Mouse (Mus musculus) MEL (cell line): ENCODE results near the gene Podxl. TPM values are rescaled to one million over a fixed set of nuclear protein-coding genes. Genes with fewer than 3 reads are reported as not detected.

Experiments used
- DNase-seq: peaks from one replicate; pipeline ENCODE4 v3.0.0; 2011; ENCODE audit warnings: low read depth, low spot score
- H3K27ac ChIP-seq: 2 replicates; pipeline ENCODE4 v1.5.1; 2012; ENCODE audit warnings: low read depth, mild to moderate bottlenecking, control low read depth, low read length, moderate library complexity; ENCODE audit not compliant: control insufficient read depth
- H3K27me3 ChIP-seq, 2 experiments: fragments of 150-350 bp in 1 of 2; sonication (generic) in 1 of 2; 2 replicates each; pipeline ENCODE4 v1.6.1; 2012; ENCODE audit warnings: low read length in 2 of 2, mild to moderate bottlenecking in 2 of 2, improper control_type of control experiment in 1 of 2, moderate library complexity in 1 of 2; ENCODE audit not compliant: insufficient read depth in 2 of 2, control insufficient read depth in 1 of 2
- H3K36me3 ChIP-seq, 2 experiments: 2 replicates each; pipeline ENCODE4 v1.6.1; 2012 to 2014; ENCODE audit warnings: low read length in 2 of 2, improper control_type of control experiment in 1 of 2, inconsistent platforms in 1 of 2, mild to moderate bottlenecking in 1 of 2; ENCODE audit not compliant: insufficient read depth in 2 of 2, control insufficient read depth in 1 of 2
- H3K4me1 ChIP-seq, 2 experiments: fragments of 150-350 bp in 1 of 2; sonication (generic) in 1 of 2; 2 replicates each; pipeline ENCODE4 v1.6.1; 2012; ENCODE audit warnings: low read length in 2 of 2, improper control_type of control experiment in 1 of 2, mild to moderate bottlenecking in 1 of 2; ENCODE audit not compliant: insufficient read depth in 2 of 2, control insufficient read depth in 1 of 2
- H3K4me3 ChIP-seq, 2 experiments: fragments of 150-350 bp in 1 of 2; sonication (generic) in 1 of 2; 2 replicates each; pipeline ENCODE4 v1.5.1; 2012; ENCODE audit warnings: low read depth in 2 of 2, low read length in 2 of 2, mild to moderate bottlenecking in 2 of 2, moderate library complexity in 2 of 2, control low read depth in 1 of 2, improper control_type of control experiment in 1 of 2; ENCODE audit not compliant: control insufficient read depth in 1 of 2, insufficient read depth in 1 of 2
- H3K79me2 ChIP-seq: 2 replicates; pipeline ENCODE4 v1.6.1; 2012; ENCODE audit warnings: mild to moderate bottlenecking, low read length, moderate library complexity; ENCODE audit not compliant: control insufficient read depth, poor library complexity, insufficient read depth
- H3K9ac ChIP-seq: 2 replicates; pipeline ENCODE4 v1.6.1; 2012; ENCODE audit warnings: low read depth, mild to moderate bottlenecking, control low read depth, low read length, moderate library complexity; ENCODE audit not compliant: control insufficient read depth, poor library complexity, severe bottlenecking
- H3K9me3 ChIP-seq: fragments of 150-350 bp; sonication (generic); replicated peaks from 2 replicates; pipeline ENCODE4 v1.6.1; 2012; ENCODE audit warnings: mild to moderate bottlenecking, low read length, improper control_type of control experiment, moderate library complexity; ENCODE audit not compliant: insufficient read depth
- E2F4 ChIP-seq: IDR thresholded peaks from 2 replicates; pipeline ENCODE4 v1.6.1; 2011; ENCODE audit warnings: low read depth, low read length, improper control_type of control experiment, borderline replicate concordance
- ELF1 ChIP-seq: IDR thresholded peaks from 2 replicates; pipeline ENCODE4 v1.6.1; 2014; ENCODE audit warnings: low read depth, mild to moderate bottlenecking, inconsistent platforms, low read length, improper control_type of control experiment, moderate library complexity
- EP300 ChIP-seq, 2 experiments: IDR thresholded peaks; 2 replicates each; pipeline ENCODE4 v1.6.1; 2011; ENCODE audit warnings: improper control_type of control experiment in 2 of 2, low read length in 2 of 2, low read depth in 1 of 2, mild to moderate bottlenecking in 1 of 2
- GABPA ChIP-seq: IDR thresholded peaks from 2 replicates; pipeline ENCODE4 v1.6.1; 2012; ENCODE audit warnings: low read depth, mild to moderate bottlenecking, inconsistent platforms, low read length, improper control_type of control experiment, moderate library complexity
- KAT2A ChIP-seq: conservative IDR thresholded peaks from 2 replicates; pipeline ENCODE4 v1.6.1; 2012; ENCODE audit warnings: low read depth, low read length, improper control_type of control experiment, inconsistent platforms
- MAX ChIP-seq: IDR thresholded peaks from 2 replicates; pipeline ENCODE4 v1.6.1; 2011; ENCODE audit warnings: low read length, improper control_type of control experiment
- MAZ ChIP-seq: IDR thresholded peaks from 2 replicates; pipeline ENCODE4 v1.6.1; 2012; ENCODE audit warnings: low read depth, mild to moderate bottlenecking, inconsistent platforms, low read length, improper control_type of control experiment
- MEF2A ChIP-seq: IDR thresholded peaks from 2 replicates; pipeline ENCODE4 v1.6.1; 2014; ENCODE audit warnings: low read depth, mild to moderate bottlenecking, inconsistent platforms, low read length, improper control_type of control experiment; ENCODE audit not compliant: poor library complexity, insufficient replicate concordance, severe bottlenecking; ENCODE audit errors: extremely low read depth
- MXI1 ChIP-seq: IDR thresholded peaks from 2 replicates; pipeline ENCODE4 v1.6.1; 2011; ENCODE audit warnings: mild to moderate bottlenecking, low read depth, low read length, improper control_type of control experiment
- MYB ChIP-seq: IDR thresholded peaks from 2 replicates; pipeline ENCODE4 v1.6.1; 2011; ENCODE audit warnings: mild to moderate bottlenecking, low read depth, low read length, improper control_type of control experiment
- MYC ChIP-seq: IDR thresholded peaks from 2 replicates; pipeline ENCODE4 v1.6.1; 2011; ENCODE audit warnings: low read depth, mild to moderate bottlenecking, low read length, improper control_type of control experiment, moderate library complexity
- POLR2A ChIP-seq, 2 experiments: IDR thresholded peaks; 2 replicates each; pipeline ENCODE4 v1.6.1; 2011 to 2012; ENCODE audit warnings: low read length in 2 of 2, mild to moderate bottlenecking in 2 of 2, control low read depth in 1 of 2, improper control_type of control experiment in 1 of 2, low read depth in 1 of 2, moderate library complexity in 1 of 2; ENCODE audit not compliant: control insufficient read depth in 1 of 2, insufficient read depth in 1 of 2, poor library complexity in 1 of 2
- POLR2AphosphoS2 ChIP-seq: IDR thresholded peaks from 2 replicates; pipeline ENCODE4 v1.6.1; 2011; ENCODE audit warnings: low read length, improper control_type of control experiment
- RAD21 ChIP-seq: IDR thresholded peaks from 2 replicates; pipeline ENCODE4 v1.6.1; 2011; ENCODE audit warnings: mild to moderate bottlenecking, low read depth, low read length, improper control_type of control experiment
- USF1 ChIP-seq: IDR thresholded peaks from 2 replicates; pipeline ENCODE4 v1.6.1; 2014; ENCODE audit warnings: low read depth, mild to moderate bottlenecking, inconsistent platforms, low read length, improper control_type of control experiment, moderate library complexity
- ZC3H11A ChIP-seq: IDR thresholded peaks from 2 replicates; pipeline ENCODE4 v1.6.1; 2012; ENCODE audit warnings: low read depth, mild to moderate bottlenecking, inconsistent platforms, low read length, improper control_type of control experiment
- ZMIZ1 ChIP-seq: IDR thresholded peaks from 2 replicates; pipeline ENCODE4 v1.6.1; 2012; ENCODE audit warnings: low read depth, mild to moderate bottlenecking, inconsistent platforms, low read length, improper control_type of control experiment, moderate library complexity
- ZNF384 ChIP-seq: IDR thresholded peaks from 2 replicates; pipeline ENCODE4 v1.6.1; 2012; ENCODE audit warnings: low read depth, mild to moderate bottlenecking, inconsistent platforms, low read length, improper control_type of control experiment
- polyA plus RNA-seq, 2 experiments: library from polyadenylated mRNA; stranded (reverse) in 1 of 2; unstranded in 1 of 2; fragments of >175 nt in 1 of 2; fragments of >200 nt in 1 of 2; gene quantifications; 2 replicates each; pipeline versions ENCODE4 v1.2.1 to v1.2.4; 2012; ENCODE audit warnings: low replicate concordance in 2 of 2, low read depth in 1 of 2; ENCODE audit not compliant: insufficient read length in 2 of 2, insufficient read depth in 1 of 2, missing spikeins in 1 of 2
- total RNA-seq: library from RNA; depleted of rRNA; stranded (reverse); fragments of 300-350 nt; gene quantifications from 2 replicates; pipeline ENCODE4 v1.2.3, GENCODE M21; 2012

Gene Podxl
- total and polyA plus RNA-seq, 3 experiments: 19.1 to 40.8 TPM; not detected in 1

- Histone ChIP-seq H3K27me3 (no peaks in the 10 kb centered on the region), H3K4me1 (no peaks in the 10 kb centered on the region), H3K9me3 (no peaks in the 10 kb centered on the region), H3K9ac (no peak overlapping the region), H3K4me3 (no peak overlapping the region), H3K27ac (no peak overlapping the region), H3K79me2 (no peaks in the 10 kb centered on the region), H3K36me3 (peaks cover 0 to 40% of the 10 kb centered on the region in 2 experiments; a peak in 2 of 4 replicates)
- TF ChIP-seq MEF2A (no peak), ELF1 (no peak), KAT2A (no peak), ZNF384 (no peak), MAX (no peak), MAZ (no peak), RAD21 (no peak), ZC3H11A (no peak), MXI1 (no peak), POLR2A (IDR thresholded peaks at IDR 0.05; ENCODE audit: control insufficient read depth in 1 of 2, insufficient read depth in 1 of 2, low read depth in 1 of 2, low read length in 2 of 2, poor library complexity in 1 of 2) (no peak), POLR2AphosphoS2 (no peak), GABPA (no peak), EP300 (IDR thresholded peaks at IDR 0.05; ENCODE audit: low read depth in 1 of 2, low read length in 2 of 2) (no peak)
- no peak for DNase-seq
Observed at GRCm38 (mm10) chr6:31500260-31500659, 63.5 kb downstream of the Podxl start.

- TF ChIP-seq ELF1: no peak
- no peak for TF ChIP-seq USF1
- Histone ChIP-seq H3K27ac (no peak overlapping the region), H3K79me2 (no peaks in the 10 kb centered on the region), H3K36me3 (peaks cover 0 to 42% of the 10 kb centered on the region in 2 experiments; a peak in 2 of 4 replicates), H3K4me3 (no peak overlapping the region), H3K27me3 (no peaks in the 10 kb centered on the region), H3K4me1 (no peaks in the 10 kb centered on the region), H3K9ac (no peak overlapping the region), H3K9me3 (no peaks in the 10 kb centered on the region)
- DNase-seq: no peak
Observed at GRCm38 (mm10) chr6:31499836-31500235, 63.9 kb downstream of the Podxl start.

- DNase-seq: no peak
- H3K4me1 ChIP-seq: no peaks in the 10 kb centered on the region
- no peak overlapping the region for H3K9ac ChIP-seq
- no peaks in the 10 kb centered on the region for H3K9me3 ChIP-seq
- H3K36me3 ChIP-seq: peaks cover 0 to 36% of the 10 kb centered on the region in 2 experiments; a peak in 2 of 4 replicates
- H3K4me3 ChIP-seq: no peak overlapping the region
- H3K79me2 ChIP-seq: no peaks in the 10 kb centered on the region
- no peak overlapping the region for H3K27ac ChIP-seq
- TF ChIP-seq MYB (no peak), MYC (no peak), MAZ (no peak), ZMIZ1 (no peak), POLR2AphosphoS2 (no peak), RAD21 (no peak), E2F4 (no peak)
- no peaks in the 10 kb centered on the region for H3K27me3 ChIP-seq
Observed at GRCm38 (mm10) chr6:31496227-31496626, 67.6 kb downstream of the Podxl start.
